Mouse (Mus musculus): ENCODE results near the gene Tas1r3.

DNA sequence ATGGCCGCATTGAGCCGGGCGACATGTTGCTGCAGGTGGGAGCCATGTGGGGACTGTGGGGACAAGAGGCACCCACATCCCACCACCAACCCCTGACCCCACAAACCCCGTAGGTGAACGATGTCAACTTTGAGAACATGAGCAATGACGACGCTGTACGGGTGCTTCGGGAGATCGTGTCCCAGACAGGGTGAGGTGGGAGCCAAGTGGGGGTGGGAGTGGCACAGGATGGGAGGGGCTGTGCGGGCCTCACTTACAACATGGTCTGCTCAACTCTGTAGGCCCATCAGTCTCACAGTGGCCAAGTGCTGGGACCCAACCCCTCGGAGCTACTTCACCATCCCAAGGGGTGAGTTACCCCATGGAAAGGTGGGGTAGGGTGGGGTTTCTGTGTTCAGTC lies 8.2 kb downstream of the Tas1r3 start:
- TF ChIP-seq POLR2A (IDR thresholded peaks at IDR 0.05; ENCODE audit: low read depth, low read length) = no peak
- TF ChIP-seq CTCF (IDR thresholded peaks at IDR 0.05; ENCODE audit: extremely low read depth, insufficient read length, insufficient replicate concordance, low read depth, low read length) = no peak
